In genomic region chrX:13241426-13242319, GRCm38 (mm10) we compare ENCODE assay signal across 8 mouse cellular contexts. TPM values are rescaled to one million over a fixed set of nuclear protein-coding genes. Genes with fewer than 3 reads are reported as not detected.
A peak's percentile ranks its signal among the peaks of the same experiment; 100 is the strongest.
DNase-seq lines count a peak whose midpoint lies in the region; ATAC-seq lines count a peak whose summit lies in the region.

No protein-coding gene starts in this region.

- peak overlapping the region; percentile 61 for H3K4me2 ChIP-seq in embryonic facial prominence, embryonic 13.5 days
- peak overlapping the region; percentile 76 for H3K4me2 ChIP-seq in hindbrain, embryonic 14.5 days (replicated peaks)
- H3K4me2 ChIP-seq in limb, embryonic 13.5 days (replicated peaks) = peak overlapping the region; percentile 63
- peak overlapping the region; percentile 60 for H3K4me2 ChIP-seq in neural tube, embryonic 12.5 days (replicated peaks)

- intact Hi-C loops in heart, postnatal 25 days (cut with DNase I) = loop anchor here (2.0 kb wide), 1 partner anchor 39 kb away; the partner anchor contains the start of gene Ddx3x
- intact Hi-C loops in gastrocnemius, postnatal 14 days (cut with DNase I; ENCODE audit: low total_unique reads) = no loop called here

- 16% methylated on average over 21 of the region's 21 CpGs for WGBS in embryonic facial prominence, embryonic 13.5 days
- 10% methylated on average over 21 of the region's 21 CpGs for WGBS in hindbrain, embryonic 14.5 days
- WGBS in limb, embryonic 13.5 days = 8% methylated on average over 21 of the region's 21 CpGs
- whole genome bisulfite sequencing in neural tube, embryonic 12.5 days = 12% methylated on average over 21 of the region's 21 CpGs

- H3K9ac ChIP-seq in embryonic facial prominence, embryonic 13.5 days = peak overlapping the region; percentile 71
- H3K9ac ChIP-seq in hindbrain, embryonic 14.5 days = peak overlapping the region; percentile 75
- H3K9ac ChIP-seq in limb, embryonic 13.5 days = peak overlapping the region; percentile 70
- peak overlapping the region; percentile 57 for H3K9ac ChIP-seq in neural tube, embryonic 12.5 days

- ATAC-seq in embryonic facial prominence, embryonic 13.5 days (ENCODE audit: insufficient number of reproducible peaks, insufficient read depth, low FRiP score, low TSS enrichment, low read depth) = no peak
- peak; percentile 67 for ATAC-seq in hindbrain, embryonic 14.5 days (ENCODE audit: low FRiP score)
- ATAC-seq in limb, embryonic 13.5 days (ENCODE audit: low FRiP score, low read depth) = no peak
- ATAC-seq in neural tube, embryonic 12.5 days (ENCODE audit: low FRiP score, low read depth) = peak; percentile 79

- H3K36me3 ChIP-seq in embryonic facial prominence, embryonic 13.5 days = no peaks in the 10 kb centered on the region
- H3K36me3 ChIP-seq in hindbrain, embryonic 14.5 days (replicated peaks; ENCODE audit: control insufficient read depth, insufficient read depth) = no peaks in the 10 kb centered on the region
- no peaks in the 10 kb centered on the region for H3K36me3 ChIP-seq in limb, embryonic 13.5 days
- H3K36me3 ChIP-seq in neural tube, embryonic 12.5 days = no peaks in the 10 kb centered on the region

- peaks cover 15% of the 10 kb centered on the region; the same call in 1 of the 2 replicates for H3K4me1 ChIP-seq in embryonic facial prominence, embryonic 13.5 days
- H3K4me1 ChIP-seq in hindbrain, embryonic 14.5 days (replicated peaks; ENCODE audit: control insufficient read depth, insufficient read depth, low read length) = peaks cover 16% of the 10 kb centered on the region; the same call in 1 of the 2 replicates
- H3K4me1 ChIP-seq in limb, embryonic 13.5 days = peaks cover 20% of the 10 kb centered on the region
- H3K4me1 ChIP-seq in neural tube, embryonic 12.5 days = 0 out of 2 replicates have a peak, but pooled peaks cover 5% of the 10 kb centered on the region

- H3K9me3 ChIP-seq in embryonic facial prominence, embryonic 13.5 days = no peaks in the 10 kb centered on the region
- H3K9me3 ChIP-seq in hindbrain, embryonic 14.5 days (ENCODE audit: control insufficient read depth, low read length) = no peaks in the 10 kb centered on the region
- no peaks in the 10 kb centered on the region for H3K9me3 ChIP-seq in limb, embryonic 13.5 days
- no peaks in the 10 kb centered on the region for H3K9me3 ChIP-seq in neural tube, embryonic 12.5 days

- H3K27me3 ChIP-seq in embryonic facial prominence, embryonic 13.5 days = peaks cover 66% of the 10 kb centered on the region
- H3K27me3 ChIP-seq in hindbrain, embryonic 14.5 days (ENCODE audit: control insufficient read depth, insufficient read depth, low read length) = peaks cover 42% of the 10 kb centered on the region; the same call in 1 of the 2 replicates
- peaks cover 22% of the 10 kb centered on the region for H3K27me3 ChIP-seq in limb, embryonic 13.5 days
- H3K27me3 ChIP-seq in neural tube, embryonic 12.5 days (replicated peaks) = no peaks in the 10 kb centered on the region

- peak overlapping the region; percentile 99 for H3K27ac ChIP-seq in embryonic facial prominence, embryonic 13.5 days
- peak overlapping the region; percentile 98 for H3K27ac ChIP-seq in hindbrain, embryonic 14.5 days
- H3K27ac ChIP-seq in limb, embryonic 13.5 days = peak overlapping the region; percentile 97
- peak overlapping the region; percentile 91 for H3K27ac ChIP-seq in neural tube, embryonic 12.5 days

- peak overlapping the region; percentile 39 for H3K4me3 ChIP-seq in embryonic facial prominence, embryonic 13.5 days
- peak overlapping the region; percentile 36 for H3K4me3 ChIP-seq in hindbrain, embryonic 14.5 days (replicated peaks; ENCODE audit: low read length)
- H3K4me3 ChIP-seq in limb, embryonic 13.5 days = peak overlapping the region; percentile 40
- H3K4me3 ChIP-seq in neural tube, embryonic 12.5 days = peak overlapping the region; percentile 30

- peak; percentile 74 for DNase-seq in heart, adult 11 months
- DNase-seq in heart, postnatal 25 days (ENCODE audit: low spot score) = no peak
- peak; percentile 23 for DNase-seq in adrenal gland, postnatal 10 days
- DNase-seq in hindbrain, embryonic 14.5 days (ENCODE audit: low spot score) = peak; percentile 30
- DNase-seq in gastrocnemius, postnatal 14 days = no peak

RNA-seq across cellular contexts. Expression of gene Ddx3x, which starts 39.1 kb away (rescaled TPM):
- 100 to 1,000 TPM; 104 to 181 TPM for total RNA-seq in heart, postnatal 25 days (2021)
- 100 to 1,000 TPM; 267 to 278 TPM for total RNA-seq in adrenal gland, postnatal 10 days (2021)
- polyA plus RNA-seq in embryonic facial prominence, embryonic 13.5 days (2015; fragmentation: Nextera tagmentation; extraction: Ambion mirVana) = 142 and 147 TPM in 2 replicates
- 113 and 117 TPM in 2 replicates for polyA plus RNA-seq in hindbrain, embryonic 14.5 days (2014; fragmentation: Nextera tagmentation; extraction: Ambion mirVana)
- polyA plus RNA-seq in limb, embryonic 13.5 days (2015; fragmentation: Nextera tagmentation; extraction: Ambion mirVana) = 144 TPM in 2 replicates
- 148 and 162 TPM in 2 replicates for polyA plus RNA-seq in neural tube, embryonic 12.5 days (2016; fragmentation: Nextera tagmentation; extraction: Ambion mirVana)
- 100 to 1,000 TPM in 1 of 2 experiments, 10 to 100 TPM in 1; 84.9 to 119 TPM for total RNA-seq in gastrocnemius, postnatal 14 days (2021)

Comparison
In these comparisons a context has a peak if more than half of its experiments do, and no peak if none do; other contexts are left out.
1. DNase-seq: peak in heart, adult 11 months (single experiment), adrenal gland, postnatal 10 days (single experiment) and hindbrain, embryonic 14.5 days (single experiment); none in heart, postnatal 25 days (single experiment) and gastrocnemius, postnatal 14 days (single experiment).
2. ATAC-seq: peak in hindbrain, embryonic 14.5 days (single experiment) and neural tube, embryonic 12.5 days (single experiment); none in embryonic facial prominence, embryonic 13.5 days (single experiment) and limb, embryonic 13.5 days (single experiment).
3. Peak in every context shown above with its lines, with median percentiles within 50 percentile points of each other: H3K27ac ChIP-seq, H3K4me2 ChIP-seq, H3K4me3 ChIP-seq and H3K9ac ChIP-seq.